Comparison of ENCODE assay signal across 14 mouse cellular contexts in genomic region chr13:17037899-17038298, GRCm38 (mm10).
"Had no signal": no experiment of that assay in that cellular context is flagged by ENCODE, and none has a peak within 500 bp of the region (broad histone marks: within the 10 kb centered on the region; RNA-seq: fewer than 3 reads in every experiment).

No protein-coding gene starts in this region.

- H3K27me3 ChIP-seq: kidney, embryonic 15.5 days; limb, embryonic 12.5 days; liver, embryonic 12.5 days; lung, embryonic 15.5 days; midbrain, embryonic 12.5 days had no signal

- H3K27ac ChIP-seq: kidney, embryonic 15.5 days; limb, embryonic 12.5 days; liver, embryonic 12.5 days; lung, embryonic 15.5 days; midbrain, embryonic 12.5 days had no signal

- DNase-seq: kidney, adult 2 months; kidney, postnatal 36 days; layer of hippocampus, adult 9-11 months; layer of hippocampus, postnatal 36 days; right cerebral cortex, adult 18-20 months; right cerebral cortex, postnatal 25 days; thymus, adult 18-20 months; thymus, postnatal 14 days had no signal

- H3K36me3 ChIP-seq: kidney, embryonic 15.5 days; limb, embryonic 12.5 days; liver, embryonic 12.5 days; lung, embryonic 15.5 days; midbrain, embryonic 12.5 days had no signal

- H3K9me3 ChIP-seq: kidney, embryonic 15.5 days; limb, embryonic 12.5 days; liver, embryonic 12.5 days; lung, embryonic 15.5 days; midbrain, embryonic 12.5 days had no signal

- H3K4me3 ChIP-seq: kidney, embryonic 15.5 days; limb, embryonic 12.5 days; liver, embryonic 12.5 days; lung, embryonic 15.5 days; midbrain, embryonic 12.5 days had no signal

- ATAC-seq: liver, embryonic 12.5 days; midbrain, embryonic 16.5 days had no signal

- H3K9ac ChIP-seq: kidney, embryonic 15.5 days; limb, embryonic 12.5 days; liver, embryonic 12.5 days; lung, embryonic 15.5 days; midbrain, embryonic 12.5 days had no signal

- H3K4me2 ChIP-seq: kidney, embryonic 15.5 days; limb, embryonic 12.5 days; liver, embryonic 12.5 days; lung, embryonic 15.5 days; midbrain, embryonic 12.5 days had no signal

- H3K4me1 ChIP-seq: liver, embryonic 12.5 days; lung, embryonic 15.5 days; midbrain, embryonic 12.5 days had no signal
